Mouse (Mus musculus) limb, embryonic 14.5 days (tissue): ENCODE measurements around the gene Tpcn1. TPM values are rescaled to one million over a fixed set of nuclear protein-coding genes. Genes with fewer than 3 reads are reported as not detected.

Experiments
- ATAC-seq: fragments of 200-750 bp; cut with Nextera tagmentation; 2 replicates; pipeline ENCODE4 v1.8.0; 2017; ENCODE audit warnings: low read depth, moderate number of reproducible peaks, moderate TSS enrichment; ENCODE audit not compliant: low FRiP score
- DNase-seq: peaks from one replicate; pipeline ENCODE4 v3.0.0-alpha.2; 2015; ENCODE audit warnings: low spot score
- H3K27ac ChIP-seq: fragments of 300-500 bp; sonication (generic); replicated peaks from 2 replicates; pipeline ENCODE4 v1.5.1; 2014; ENCODE audit warnings: low read depth, mild to moderate bottlenecking, low read length, moderate library complexity, mixed read lengths
- H3K27me3 ChIP-seq: fragments of 300-500 bp; sonication (generic); 2 replicates; pipeline ENCODE4 v1.6.1; 2014; ENCODE audit warnings: low read length, mixed read lengths; ENCODE audit not compliant: control insufficient read depth, insufficient read depth
- H3K36me3 ChIP-seq: fragments of 300-500 bp; sonication (generic); 2 replicates; pipeline ENCODE4 v1.6.1; 2014; ENCODE audit warnings: mild to moderate bottlenecking, low read length, moderate library complexity, mixed read lengths; ENCODE audit not compliant: control insufficient read depth, insufficient read depth
- H3K4me1 ChIP-seq: fragments of 300-500 bp; sonication (generic); 2 replicates; pipeline ENCODE4 v1.6.1; 2014; ENCODE audit warnings: antibody characterized with exemption, low read length, mixed read lengths; ENCODE audit not compliant: control insufficient read depth, insufficient read depth
- H3K4me2 ChIP-seq: fragments of 300-500 bp; sonication (generic); replicated peaks from 2 replicates; pipeline ENCODE4 v1.6.1; 2014; ENCODE audit warnings: low read depth, mild to moderate bottlenecking, low read length, moderate library complexity; ENCODE audit not compliant: severe bottlenecking
- H3K4me3 ChIP-seq: fragments of 300-500 bp; sonication (generic); replicated peaks from 2 replicates; pipeline ENCODE4 v1.5.1; 2014; ENCODE audit warnings: low read length
- H3K9ac ChIP-seq: fragments of 300-500 bp; sonication (generic); 2 replicates; pipeline ENCODE4 v1.6.1; 2014; ENCODE audit warnings: mild to moderate bottlenecking, low read depth, low read length, moderate library complexity; ENCODE audit not compliant: severe bottlenecking
- H3K9me3 ChIP-seq: fragments of 300-500 bp; sonication (generic); 2 replicates; pipeline ENCODE4 v1.6.1; 2016; ENCODE audit warnings: low read length; ENCODE audit not compliant: control insufficient read depth
- POLR2A ChIP-seq: fragments of 200-500 bp; IDR thresholded peaks from 2 replicates; pipeline ENCODE4 v1.8.0; 2012; ENCODE audit warnings: inconsistent platforms, mild to moderate bottlenecking, moderate library complexity, borderline replicate concordance; ENCODE audit not compliant: insufficient read depth, insufficient read length; ENCODE audit errors: extremely low read depth
- WGBS: fragments of 180-500 bp; shearing (Covaris S2); extraction: QIAGEN DNeasy Blood & Tissue Kit; methylation state at CpG from one replicate; pipeline ENCODE4 v1.1.7; 2014; 5-methylcytosine and 5-hydroxymethylcytosine counted together
- polyA plus RNA-seq, 2 experiments: library from polyadenylated mRNA; depleted of rRNA in 1 of 2; stranded (reverse) in 1 of 2; unstranded in 1 of 2; fragments of >200 nt; fragmentation: Nextera tagmentation in 1 of 2; extraction: Ambion mirVana in 1 of 2; gene quantifications; 2 replicates each; pipeline versions ENCODE4 v1.2.1 to v1.2.3; 2012 to 2014

The Tpcn1 gene
- polyA plus RNA-seq, 2 experiments, result 25.2 to 47.1 TPM

GRCm38 (mm10) chr5:120499202-120499601, 89.3 kb downstream of the Tpcn1 start:
- no peaks in the 10 kb centered on the region for H3K9me3 ChIP-seq
- no peak overlapping the region for H3K4me3 ChIP-seq
- TF ChIP-seq POLR2A, result no peak
- 79% methylated on average over 4 of the region's 4 CpGs for WGBS
- H3K36me3 ChIP-seq, result no peaks in the 10 kb centered on the region; the same call in 1 of the 2 replicates
- peaks cover 9% of the 10 kb centered on the region for H3K4me1 ChIP-seq
- H3K27ac ChIP-seq, result no peak overlapping the region
- H3K9ac ChIP-seq, result no peak overlapping the region
- H3K4me2 ChIP-seq, result no peak overlapping the region
- DNase-seq (no peak), ATAC-seq (no peak)
- no peaks in the 10 kb centered on the region for H3K27me3 ChIP-seq

- H3K27me3 ChIP-seq, result no peaks in the 10 kb centered on the region
- no peak overlapping the region for H3K4me2 ChIP-seq
- 93% methylated on average over 3 of the region's 3 CpGs for WGBS
- no peak overlapping the region for H3K9ac ChIP-seq
- ATAC-seq (no peak), DNase-seq (no peak)
- H3K4me3 ChIP-seq, result no peak overlapping the region
- no peak for TF ChIP-seq POLR2A
- H3K36me3 ChIP-seq, result peaks cover 14% of the 10 kb centered on the region; the same call in 1 of the 2 replicates
- H3K9me3 ChIP-seq, result no peaks in the 10 kb centered on the region
- peaks cover 1% of the 10 kb centered on the region for H3K4me1 ChIP-seq
- no peak overlapping the region for H3K27ac ChIP-seq
Observed at GRCm38 (mm10) chr5:120497071-120497470, 91.4 kb downstream of the Tpcn1 start.

- WGBS, result 82% methylated on average over 13 of the region's 13 CpGs
- peaks cover 18% of the 10 kb centered on the region; the same call in 1 of the 2 replicates for H3K36me3 ChIP-seq
- ATAC-seq (no peak), DNase-seq (no peak)
- no peak overlapping the region for H3K4me3 ChIP-seq
- no peak overlapping the region for H3K4me2 ChIP-seq
- H3K27me3 ChIP-seq, result no peaks in the 10 kb centered on the region
- H3K9me3 ChIP-seq, result no peaks in the 10 kb centered on the region
- no peak overlapping the region for H3K27ac ChIP-seq
- no peaks in the 10 kb centered on the region for H3K4me1 ChIP-seq
- no peak for TF ChIP-seq POLR2A
- H3K9ac ChIP-seq, result no peak overlapping the region
Observed at GRCm38 (mm10) chr5:120495703-120496226, 92.7 kb downstream of the Tpcn1 start.

GRCm38 (mm10) chr5:120495064-120495702, 93.3 kb downstream of the Tpcn1 start:
- Histone ChIP-seq H3K4me2 (no peak overlapping the region), H3K9me3 (no peaks in the 10 kb centered on the region), H3K9ac (no peak overlapping the region), H3K27me3 (no peaks in the 10 kb centered on the region), H3K4me1 (no peaks in the 10 kb centered on the region), H3K27ac (no peak overlapping the region), H3K36me3 (peaks cover 23% of the 10 kb centered on the region; the same call in 1 of the 2 replicates), H3K4me3 (no peak overlapping the region)
- TF ChIP-seq POLR2A, result no peak
- 78% methylated on average over 10 of the region's 10 CpGs for WGBS
- DNase-seq (no peak), ATAC-seq (no peak)

GRCm38 (mm10) chr5:120493873-120494395, 94.5 kb downstream of the Tpcn1 start:
- H3K36me3 ChIP-seq, result peaks cover 23% of the 10 kb centered on the region; the same call in 1 of the 2 replicates
- ATAC-seq, result no peak
- 85% methylated on average over 9 of the region's 9 CpGs for WGBS
- H3K4me3 ChIP-seq, result no peak overlapping the region
- no peak overlapping the region for H3K4me2 ChIP-seq
- TF ChIP-seq POLR2A, result no peak
- no peak overlapping the region for H3K27ac ChIP-seq
- H3K27me3 ChIP-seq, result no peaks in the 10 kb centered on the region
- no peak overlapping the region for H3K9ac ChIP-seq
- no peaks in the 10 kb centered on the region for H3K4me1 ChIP-seq
- H3K9me3 ChIP-seq, result no peaks in the 10 kb centered on the region
- no peak for DNase-seq
